11 mouse cellular contexts compared by ENCODE assay signal in the genomic region with DNA sequence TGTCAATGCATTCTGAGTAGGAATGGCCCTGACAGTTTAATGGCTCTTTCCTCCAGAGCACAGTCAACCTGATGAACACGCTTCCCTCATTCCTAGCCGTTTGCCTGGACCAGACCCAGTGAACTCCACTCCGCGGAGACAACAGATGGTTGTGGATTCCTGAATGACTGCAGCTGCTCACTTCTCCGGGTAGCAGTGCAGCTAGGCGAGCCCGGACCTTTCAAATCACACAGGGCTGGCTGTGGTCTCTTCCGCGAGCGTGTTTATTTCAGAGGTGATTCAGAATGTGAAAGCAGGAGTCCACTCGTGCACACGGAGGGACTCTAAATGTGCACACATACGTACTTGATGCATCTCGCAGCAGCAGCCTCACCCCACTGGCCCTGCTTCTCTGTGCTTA. TPM values are rescaled to one million over a fixed set of nuclear protein-coding genes. Genes with fewer than 3 reads are reported as not detected.
DNase-seq lines count a peak whose midpoint lies in the region; ATAC-seq and TF ChIP-seq lines count a peak whose summit lies in the region.
"Had no signal": no experiment of that assay in that cellular context is flagged by ENCODE, and none has a peak within 500 bp of the region (broad histone marks: within the 10 kb centered on the region; RNA-seq: fewer than 3 reads in every experiment).

No protein-coding gene starts in this region.

- H3K27ac ChIP-seq in lung, embryonic 14.5 days (ENCODE audit: low read depth), result no peak overlapping the region
- no peak overlapping the region for H3K27ac ChIP-seq in forebrain, embryonic 16.5 days (ENCODE audit: low read length)
- H3K27ac ChIP-seq in midbrain, embryonic 16.5 days (ENCODE audit: low read length), result no peak overlapping the region
- H3K27ac ChIP-seq: liver, embryonic 15.5 days had no signal

- no peak for DNase-seq in frontal cortex, postnatal 36 days (ENCODE audit: low spot score in 2 of 2)
- DNase-seq in lung, embryonic 14.5 days, result peak; percentile 76
- no peak for DNase-seq in lung, postnatal 36 days
- DNase-seq in adrenal gland, postnatal 10 days, result no peak
- no peak for DNase-seq in urinary bladder, postnatal 14 days (ENCODE audit: low spot score)
- DNase-seq: adrenal gland, postnatal 14 days; kidney, postnatal 14 days had no signal

- WGBS in lung, embryonic 14.5 days, result 24% methylated on average over 14 of the region's 14 CpGs
- 45% methylated on average over 14 of the region's 14 CpGs for WGBS in forebrain, embryonic 16.5 days
- 49% methylated on average over 14 of the region's 14 CpGs for WGBS in midbrain, embryonic 16.5 days

- no peak for TF ChIP-seq CTCF in lung, embryonic 14.5 days (IDR thresholded peaks at IDR 0.05; ENCODE audit: low read depth)

- no peak overlapping the region for H3K4me3 ChIP-seq in lung, embryonic 14.5 days (ENCODE audit: low read depth, low read length)
- H3K4me3 ChIP-seq in forebrain, embryonic 16.5 days (replicated peaks; ENCODE audit: low read length), result no peak overlapping the region
- H3K4me3 ChIP-seq in midbrain, embryonic 16.5 days (ENCODE audit: low read depth, low read length), result no peak overlapping the region
- H3K4me3 ChIP-seq: liver, embryonic 15.5 days had no signal

- peak; percentile 81 for ATAC-seq in frontal cortex, adult (ENCODE audit: low TSS enrichment)
- ATAC-seq in lung, embryonic 14.5 days (ENCODE audit: insufficient read depth), result peak; percentile 32; the same call in 1 of the 2 replicates
- peak; percentile 78 for ATAC-seq in forebrain, embryonic 16.5 days
- 0 out of 2 replicates have a peak, but pooled peaks have one; percentile 48 for ATAC-seq in midbrain, embryonic 16.5 days

- peaks cover 10% of the 10 kb centered on the region; the same call in 1 of the 2 replicates for H3K4me1 ChIP-seq in lung, embryonic 14.5 days (ENCODE audit: insufficient read depth)
- H3K4me1 ChIP-seq in forebrain, embryonic 16.5 days (replicated peaks; ENCODE audit: control insufficient read depth, insufficient read depth, low read length), result no peaks in the 10 kb centered on the region; the same call in 1 of the 2 replicates
- peaks cover 4% of the 10 kb centered on the region; the same call in 1 of the 2 replicates for H3K4me1 ChIP-seq in midbrain, embryonic 16.5 days (ENCODE audit: control insufficient read depth, insufficient read depth, low read length)
- H3K4me1 ChIP-seq: liver, embryonic 15.5 days had no signal

- H3K9me3 ChIP-seq in lung, embryonic 14.5 days (ENCODE audit: low read depth, low read length), result no peaks in the 10 kb centered on the region
- H3K9me3 ChIP-seq in forebrain, embryonic 16.5 days (ENCODE audit: control insufficient read depth, low read length), result no peaks in the 10 kb centered on the region
- H3K9me3 ChIP-seq in midbrain, embryonic 16.5 days (replicated peaks; ENCODE audit: control insufficient read depth, low read length, poor library complexity, severe bottlenecking), result no peaks in the 10 kb centered on the region
- H3K9me3 ChIP-seq: liver, embryonic 15.5 days had no signal

- peak overlapping the region; percentile 39; the same call in 1 of the 2 replicates for H3K4me2 ChIP-seq in lung, embryonic 14.5 days
- H3K4me2 ChIP-seq in forebrain, embryonic 16.5 days (ENCODE audit: low read length), result peak overlapping the region; percentile 16; the same call in 1 of the 2 replicates
- H3K4me2 ChIP-seq in midbrain, embryonic 16.5 days (ENCODE audit: low read length), result peak overlapping the region; percentile 10; the same call in 1 of the 2 replicates
- H3K4me2 ChIP-seq: liver, embryonic 15.5 days had no signal

- H3K36me3 ChIP-seq in lung, embryonic 14.5 days (ENCODE audit: insufficient read depth), result no peaks in the 10 kb centered on the region
- no peaks in the 10 kb centered on the region for H3K36me3 ChIP-seq in forebrain, embryonic 16.5 days (ENCODE audit: control insufficient read depth, insufficient read depth)
- H3K36me3 ChIP-seq in midbrain, embryonic 16.5 days (ENCODE audit: control insufficient read depth, insufficient read depth, low read length), result no peaks in the 10 kb centered on the region
- H3K36me3 ChIP-seq: liver, embryonic 15.5 days had no signal

- no peaks in the 10 kb centered on the region for H3K27me3 ChIP-seq in lung, embryonic 14.5 days (ENCODE audit: insufficient read depth, low read length)
- H3K27me3 ChIP-seq in forebrain, embryonic 16.5 days (replicated peaks; ENCODE audit: control insufficient read depth, insufficient read depth, low read length), result no peaks in the 10 kb centered on the region
- no peaks in the 10 kb centered on the region for H3K27me3 ChIP-seq in midbrain, embryonic 16.5 days (ENCODE audit: control insufficient read depth, insufficient read depth, low read depth, low read length)
- H3K27me3 ChIP-seq: liver, embryonic 15.5 days had no signal

- H3K9ac ChIP-seq in lung, embryonic 14.5 days, result no peak overlapping the region
- no peak overlapping the region for H3K9ac ChIP-seq in forebrain, embryonic 16.5 days (replicated peaks; ENCODE audit: low read depth, low read length)
- no peak overlapping the region for H3K9ac ChIP-seq in midbrain, embryonic 16.5 days (ENCODE audit: low read depth, low read length)
- H3K9ac ChIP-seq: liver, embryonic 15.5 days had no signal

RNA-seq across cellular contexts. Expression of a gene that starts 32.4 kb away (rescaled TPM):
- polyA plus RNA-seq in lung, embryonic 14.5 days (2014; fragmentation: Nextera tagmentation; extraction: Ambion mirVana), result 0.32 and 0.99 TPM in 2 replicates
- 0.68 and 0.73 TPM in 2 replicates for polyA plus RNA-seq in forebrain, embryonic 16.5 days (2015; fragmentation: Nextera tagmentation; extraction: Ambion mirVana)
- polyA plus RNA-seq in midbrain, embryonic 16.5 days (2015; fragmentation: Nextera tagmentation; extraction: Ambion mirVana), result 1.7 and 2.6 TPM in 2 replicates
- under 1 TPM; 0.33 TPM for total RNA-seq in adrenal gland, postnatal 10 days (2021)
